Mouse (Mus musculus) neural tube, embryonic 10.5 days (tissue): ENCODE results near the gene Rgl3.

Experiments
- DNase-seq: peaks from one replicate; pipeline ENCODE4 v3.0.0-alpha.2; 2017; ENCODE audit warnings: low spot score; ENCODE audit errors: extremely low spot score

The Rgl3 gene

DNA sequence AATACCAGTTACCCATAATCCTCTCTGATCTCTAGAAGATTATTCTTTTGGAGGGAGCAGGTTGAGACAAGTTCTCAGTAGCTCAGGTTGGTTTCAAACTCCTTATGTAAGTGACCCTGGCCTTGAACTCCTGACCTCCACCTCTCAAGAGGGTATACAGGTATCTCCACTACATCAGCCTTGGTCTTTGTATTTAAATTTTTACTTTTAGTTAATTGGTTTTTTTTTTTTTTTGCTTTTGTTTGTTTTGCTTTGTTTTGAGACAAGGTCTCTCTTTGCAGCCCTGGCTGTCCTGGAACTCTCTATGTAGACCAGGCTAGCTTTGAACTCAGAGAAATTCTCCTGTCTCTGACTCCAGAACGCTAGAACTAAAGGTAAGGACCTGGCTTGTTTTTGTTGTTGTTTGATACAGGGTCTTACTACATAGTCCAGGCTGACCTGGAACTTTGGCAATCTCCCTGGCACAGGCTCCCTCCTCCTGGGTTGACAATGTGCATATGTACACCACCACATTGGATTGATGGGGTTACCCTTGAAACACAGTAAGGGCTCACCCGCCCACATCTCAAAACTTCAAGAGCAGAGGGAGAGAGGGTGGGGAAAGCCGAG, 65.7 kb downstream of the Rgl3 start:
- no peak for DNase-seq

DNA sequence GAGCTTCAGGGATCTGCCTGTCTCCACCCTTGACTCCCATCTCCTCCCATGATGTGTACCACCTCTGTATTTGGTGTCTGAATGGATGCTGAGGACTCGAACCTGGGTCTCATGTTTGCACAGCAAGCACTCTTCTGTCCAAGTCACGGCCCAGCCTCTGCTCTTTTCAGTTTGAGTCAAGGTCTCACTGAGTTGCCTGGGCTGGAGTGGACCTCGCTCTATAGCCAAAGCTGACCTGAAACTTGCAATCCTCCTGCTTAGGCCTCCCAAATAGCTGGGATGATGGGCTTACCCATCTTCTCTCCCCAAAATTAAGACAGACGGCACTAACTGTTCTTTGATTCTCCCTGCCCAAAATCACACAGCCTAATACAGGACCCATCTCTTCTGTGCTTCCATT, 66.2 kb downstream of the Rgl3 start:
- DNase-seq, result no peak
